Mouse (Mus musculus) intestine, embryonic 16.5 days (tissue): ENCODE data around the gene Itpripl2. TPM values are rescaled to one million over a fixed set of nuclear protein-coding genes. Genes with fewer than 3 reads are reported as not detected.
A peak's percentile ranks its signal among the peaks of the same experiment; 100 is the strongest.

ENCODE experiments used
- ATAC-seq: fragments of 200-750 bp; cut with Nextera tagmentation; 2 replicates; pipeline ENCODE4 v1.8.0; 2017; ENCODE audit warnings: moderate TSS enrichment, moderate library complexity
- H3K27ac ChIP-seq: fragments of 300-500 bp; sonication (generic); 2 replicates; pipeline ENCODE4 v1.5.1; 2014; ENCODE audit warnings: mild to moderate bottlenecking, low read length
- H3K27me3 ChIP-seq: fragments of 300-500 bp; sonication (generic); replicated peaks from 2 replicates; pipeline ENCODE4 v1.6.1; 2014; ENCODE audit warnings: low read length, control low read depth, mixed read lengths; ENCODE audit not compliant: control insufficient read depth, insufficient read depth
- H3K36me3 ChIP-seq: fragments of 300-500 bp; sonication (generic); 2 replicates; pipeline ENCODE4 v1.6.1; 2014; ENCODE audit warnings: low read length, control low read depth; ENCODE audit not compliant: control insufficient read depth, insufficient read depth
- H3K4me1 ChIP-seq: fragments of 300-500 bp; sonication (generic); 2 replicates; pipeline ENCODE4 v1.6.1; 2014; ENCODE audit warnings: low read length, control low read depth, mixed read lengths; ENCODE audit not compliant: control insufficient read depth, insufficient read depth
- H3K4me2 ChIP-seq: fragments of 300-500 bp; sonication (generic); 2 replicates; pipeline ENCODE4 v1.6.1; 2014; ENCODE audit warnings: low read depth, low read length, control low read depth
- H3K4me3 ChIP-seq: fragments of 300-500 bp; sonication (generic); 2 replicates; pipeline ENCODE4 v1.5.1; 2014; ENCODE audit warnings: mild to moderate bottlenecking, low read length
- H3K9ac ChIP-seq: fragments of 300-500 bp; sonication (generic); 2 replicates; pipeline ENCODE4 v1.6.1; 2014; ENCODE audit warnings: low read depth, low read length
- H3K9me3 ChIP-seq: fragments of 300-500 bp; sonication (generic); 2 replicates; pipeline ENCODE4 v1.6.1; 2016; ENCODE audit warnings: low read length, control low read depth; ENCODE audit not compliant: control insufficient read depth
- WGBS: fragments of 180-500 bp; shearing (Covaris S2); extraction: QIAGEN DNeasy Blood & Tissue Kit; methylation state at CpG from one replicate; pipeline ENCODE4 v1.1.7; 2014; 5-methylcytosine and 5-hydroxymethylcytosine counted together
- polyA plus RNA-seq: library from polyadenylated mRNA; unstranded; fragments of >200 nt; fragmentation: Nextera tagmentation; extraction: Ambion mirVana; gene quantifications from 2 replicates; pipeline ENCODE4 v1.2.1, GENCODE M21; 2015

Itpripl2 gene
- polyA plus RNA-seq, 1 experiment from 2014 or later: 4.1 TPM

DNA sequence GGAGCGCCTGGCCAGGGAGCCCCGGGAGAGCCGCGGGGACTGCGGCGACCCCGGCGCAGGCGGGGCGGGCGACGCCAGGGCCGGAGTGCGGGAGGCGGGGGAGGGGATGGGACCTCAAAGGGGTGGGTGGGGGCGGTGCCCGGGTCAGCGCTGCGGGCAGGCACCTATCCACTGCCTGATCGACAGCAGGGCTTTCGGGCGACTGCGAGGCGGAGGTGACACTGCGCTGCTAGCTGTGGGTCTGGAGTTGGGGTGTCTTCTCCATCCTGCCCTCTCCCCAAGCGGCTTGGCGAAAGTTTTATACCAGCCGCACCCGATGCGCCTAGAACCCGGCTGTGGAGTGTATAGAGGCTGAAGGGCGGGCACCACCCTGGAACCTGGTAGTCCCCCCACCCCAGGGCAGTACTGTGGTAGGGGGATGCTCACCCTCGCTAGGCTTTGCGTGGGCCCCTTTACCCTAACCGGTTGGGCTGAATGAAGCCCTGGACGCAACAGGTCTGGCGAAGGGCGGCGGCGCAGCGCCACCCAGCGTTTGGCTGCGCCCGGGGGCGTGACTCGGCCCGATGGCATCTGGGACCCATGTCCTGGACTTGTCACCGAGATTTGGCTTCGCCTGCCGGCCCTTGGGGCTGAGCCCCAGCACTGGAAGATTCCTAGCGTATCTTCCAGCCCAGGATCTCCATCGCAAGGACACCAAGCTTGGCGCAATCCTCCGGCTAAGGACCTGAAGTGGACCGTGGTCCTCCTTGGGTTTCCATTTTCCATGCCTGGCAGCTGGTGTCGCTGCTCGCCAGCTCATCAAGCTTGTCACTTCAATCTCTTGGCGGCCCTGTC lies 43.4 kb downstream of the Itpripl2 start, which contains the start of gene Syt17:
Gene Syt17, minus strand, starts transcription at position 89 of the 834 bp plus-strand sequence.
- H3K9ac ChIP-seq: peak within 1 kb of the TSS; percentile 68
- no peaks in the 10 kb centered on the region for H3K9me3 ChIP-seq
- no peaks in the 10 kb centered on the region for H3K36me3 ChIP-seq
- H3K4me3 ChIP-seq: peak within 1 kb of the TSS; percentile 70
- H3K4me1 ChIP-seq: 0 out of 2 replicates have a peak, but pooled peaks cover 8% of the 10 kb centered on the region
- no peak within 1 kb of the TSS for H3K27ac ChIP-seq
- H3K27me3 ChIP-seq: no peaks in the 10 kb centered on the region; the same call in 1 of the 2 replicates
- under 1% methylated on average over 55 of the region's 58 CpGs for WGBS
- ATAC-seq: peak; percentile 75
- peak within 1 kb of the TSS; percentile 98 for H3K4me2 ChIP-seq

DNA sequence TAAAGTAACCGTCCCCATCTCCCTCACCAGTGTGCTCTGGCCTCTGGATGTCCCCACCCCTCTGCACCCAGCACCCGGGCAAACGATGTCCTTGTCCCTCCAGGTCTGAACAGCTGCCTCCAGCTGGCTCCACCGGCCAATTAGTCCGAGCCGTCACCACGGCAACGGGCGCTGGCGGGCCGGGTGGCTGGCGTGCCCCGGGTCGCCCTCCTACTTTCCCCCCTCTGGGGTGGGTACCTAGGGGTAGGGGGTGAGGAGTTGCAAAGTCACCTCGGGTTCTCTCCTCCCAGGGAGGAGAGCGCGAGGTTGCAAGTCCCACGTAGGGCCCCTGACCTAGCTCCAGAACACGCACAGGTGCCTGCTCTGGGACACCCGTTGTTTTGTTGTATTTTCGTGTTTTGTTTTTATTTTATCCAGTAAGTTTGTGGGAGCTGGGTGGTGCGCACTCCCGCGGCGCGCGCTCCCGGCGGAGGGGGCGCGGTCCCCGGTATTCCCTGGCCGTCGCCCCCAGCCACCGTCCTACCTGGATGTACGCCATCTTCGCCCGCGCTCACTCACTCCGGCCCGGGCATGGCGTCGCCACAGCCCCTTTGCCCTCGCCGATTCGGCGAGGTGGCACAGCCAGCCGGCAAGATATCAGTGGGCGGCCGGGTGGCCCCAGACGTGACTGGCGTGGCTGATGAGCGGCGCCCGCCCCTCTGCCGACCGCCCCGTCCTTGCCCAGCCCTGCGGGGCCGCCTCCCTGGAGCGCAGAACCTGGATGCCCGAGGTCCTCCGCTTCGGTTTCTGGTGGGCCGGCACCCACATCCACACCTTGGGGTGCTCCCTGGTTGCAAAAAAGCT lies 44.3 kb downstream of the Itpripl2 start:
- ATAC-seq: peak; percentile 52
- Histone ChIP-seq H3K36me3 (no peaks in the 10 kb centered on the region), H3K27ac (no peak overlapping the region), H3K9me3 (no peaks in the 10 kb centered on the region), H3K4me1 (0 out of 2 replicates have a peak, but pooled peaks cover 8% of the 10 kb centered on the region), H3K4me2 (peak overlapping the region; percentile 98), H3K27me3 (no peaks in the 10 kb centered on the region; the same call in 1 of the 2 replicates), H3K4me3 (peak overlapping the region; percentile 70), H3K9ac (peak overlapping the region; percentile 68)
- WGBS: under 1% methylated on average over 65 of the region's 65 CpGs

DNA sequence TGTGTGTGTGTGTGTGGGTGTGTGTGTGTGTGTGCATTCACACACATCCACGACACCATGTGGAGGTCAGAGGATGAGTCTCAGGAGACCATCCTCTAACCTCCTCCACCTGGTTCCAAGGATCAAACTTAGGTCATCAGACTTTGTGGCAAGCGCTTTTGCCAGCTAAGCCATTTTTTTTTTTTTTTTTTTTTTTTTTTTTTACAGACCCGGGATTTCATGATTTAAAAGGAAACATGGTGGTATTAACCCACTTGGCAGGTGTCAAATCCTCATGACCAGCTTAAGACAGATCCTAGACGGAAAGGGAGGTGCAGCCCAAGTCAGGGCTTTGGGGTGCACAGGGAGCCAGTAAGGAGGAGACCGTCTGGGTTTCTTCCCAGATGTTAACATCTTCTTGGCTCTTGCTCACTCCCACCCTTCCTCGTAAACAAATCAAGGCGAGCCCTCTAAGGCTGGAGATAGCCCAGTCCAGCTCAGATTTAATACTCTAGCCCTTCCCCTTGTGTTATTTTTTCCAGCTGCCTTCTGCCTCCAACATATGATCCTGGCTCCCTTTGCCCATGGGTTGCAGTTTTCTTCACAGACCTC lies 47.8 kb downstream of the Itpripl2 start:
- Histone ChIP-seq H3K9me3 (no peaks in the 10 kb centered on the region), H3K4me2 (no peak overlapping the region), H3K27ac (no peak overlapping the region), H3K4me3 (no peak overlapping the region), H3K36me3 (no peaks in the 10 kb centered on the region), H3K4me1 (0 out of 2 replicates have a peak, but pooled peaks cover 8% of the 10 kb centered on the region), H3K9ac (no peak overlapping the region), H3K27me3 (no peaks in the 10 kb centered on the region; the same call in 1 of the 2 replicates)
- no peak for ATAC-seq
- WGBS: 56% methylated on average over 7 of the region's 7 CpGs

DNA sequence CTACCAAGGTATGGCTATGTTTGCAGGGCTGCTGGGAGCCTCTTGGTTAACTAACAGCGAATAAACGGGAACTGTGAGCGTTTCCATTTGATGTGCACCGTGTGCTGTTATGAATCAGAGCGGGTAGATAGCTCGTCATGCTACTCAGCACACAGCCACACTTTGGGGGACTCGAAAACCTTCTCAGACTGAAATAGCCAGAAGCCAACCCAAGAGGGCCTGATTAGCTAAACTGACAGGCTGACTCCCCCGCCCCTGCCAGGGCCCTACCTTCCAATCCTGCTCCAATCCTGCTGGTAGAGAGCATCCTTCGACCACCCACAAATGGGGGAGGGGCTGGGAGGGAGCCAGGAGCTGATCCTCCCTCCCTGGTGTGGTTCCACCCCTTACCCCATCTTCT lies 48.4 kb downstream of the Itpripl2 start:
- no peaks in the 10 kb centered on the region; the same call in 1 of the 2 replicates for H3K27me3 ChIP-seq
- H3K9ac ChIP-seq: no peak overlapping the region
- 0 out of 2 replicates have a peak, but pooled peaks cover 5% of the 10 kb centered on the region for H3K4me1 ChIP-seq
- no peaks in the 10 kb centered on the region for H3K36me3 ChIP-seq
- no peak overlapping the region for H3K4me2 ChIP-seq
- H3K9me3 ChIP-seq: no peaks in the 10 kb centered on the region
- ATAC-seq: no peak
- H3K4me3 ChIP-seq: no peak overlapping the region
- H3K27ac ChIP-seq: no peak overlapping the region
- WGBS: 10% methylated on average over 9 of the region's 9 CpGs

DNA sequence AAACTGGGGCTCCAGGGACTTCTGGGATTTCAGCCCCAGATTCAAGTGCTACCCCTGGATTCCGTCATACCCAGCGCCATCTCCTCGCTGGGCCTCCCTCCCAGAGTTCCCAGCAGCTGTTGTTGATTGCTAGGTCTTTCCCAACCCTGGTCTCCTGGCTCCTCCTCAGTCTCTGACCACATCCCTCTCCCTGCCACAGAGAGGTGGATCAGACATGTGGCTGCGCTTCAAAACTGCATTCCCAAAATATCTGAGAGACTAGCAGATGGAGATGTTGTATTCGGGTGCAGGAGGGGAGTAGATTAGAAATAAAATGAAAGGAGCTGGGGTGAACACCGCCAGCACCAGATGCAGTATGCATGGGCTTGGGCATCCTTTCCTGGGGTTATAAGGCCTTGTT lies 50.2 kb downstream of the Itpripl2 start:
- Histone ChIP-seq H3K27me3 (no peaks in the 10 kb centered on the region; the same call in 1 of the 2 replicates), H3K9ac (no peak overlapping the region), H3K4me1 (no peaks in the 10 kb centered on the region), H3K4me3 (no peak overlapping the region), H3K36me3 (no peaks in the 10 kb centered on the region), H3K4me2 (no peak overlapping the region), H3K9me3 (no peaks in the 10 kb centered on the region), H3K27ac (no peak overlapping the region)
- no peak for ATAC-seq
- 70% methylated on average over 6 of the region's 6 CpGs for WGBS

DNA sequence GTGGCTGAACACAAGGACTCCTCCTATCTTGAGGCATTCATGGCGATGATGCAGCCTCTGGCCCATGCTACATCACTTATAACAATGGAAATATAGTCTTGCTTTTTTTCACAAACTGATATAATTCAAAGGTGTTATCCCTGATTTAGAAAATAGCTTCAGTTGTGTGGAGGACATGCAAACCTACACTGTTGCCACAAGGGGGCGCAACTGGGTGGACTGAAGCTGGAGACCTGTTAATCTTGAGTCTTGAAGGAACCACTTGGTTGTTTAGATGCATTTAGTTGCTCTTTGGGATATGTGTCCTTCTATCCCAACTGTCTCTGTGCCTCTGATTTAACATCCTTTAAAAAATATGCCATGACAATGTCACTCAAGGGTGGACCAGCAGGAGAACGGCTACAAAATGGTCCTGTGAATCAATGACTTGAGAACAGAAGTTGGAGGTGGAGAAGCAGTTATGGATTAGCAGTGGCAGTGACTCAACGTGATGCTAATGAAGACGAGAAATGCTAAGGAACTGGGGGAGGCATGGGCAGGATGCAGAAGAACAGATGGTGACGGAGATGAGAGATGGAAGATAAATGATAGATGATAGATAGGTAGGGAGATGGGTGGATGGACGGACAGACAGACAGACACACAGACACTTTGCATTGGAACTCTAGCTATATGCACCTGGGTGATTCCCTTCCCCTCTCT lies 54.5 kb downstream of the Itpripl2 start:
- H3K4me1 ChIP-seq: no peaks in the 10 kb centered on the region
- no peak for ATAC-seq

More for the DNA sequence above, 54.5 kb downstream of the Itpripl2 start:
- H3K4me2 ChIP-seq: no peak overlapping the region
- no peaks in the 10 kb centered on the region for H3K9me3 ChIP-seq
- H3K27ac ChIP-seq: no peak overlapping the region
- no peaks in the 10 kb centered on the region for H3K27me3 ChIP-seq
- H3K4me3 ChIP-seq: no peak overlapping the region
- WGBS: 62% methylated on average over 7 of the region's 7 CpGs
- no peaks in the 10 kb centered on the region for H3K36me3 ChIP-seq
- H3K9ac ChIP-seq: no peak overlapping the region

Other genes with a start within 250 kb of the Itpripl2 start
- gene Smg1, start 248.3 kb downstream of the Itpripl2 start, polyA plus RNA-seq: 10.1 and 10.8 TPM in 2 replicates
- gene Syt17, start 43.8 kb downstream of the Itpripl2 start, polyA plus RNA-seq: 4.6 and 5.1 TPM in 2 replicates
- 123 and 136 TPM in 2 replicates for gene Coq7, start 41.4 kb upstream of the Itpripl2 start, polyA plus RNA-seq
- 1.7 and 2.3 TPM in 2 replicates for gene Tmc7, start 92.8 kb upstream of the Itpripl2 start, polyA plus RNA-seq
- 17.1 and 22.7 TPM in 2 replicates for gene Tmc5, start 105.3 kb upstream of the Itpripl2 start, polyA plus RNA-seq
- gene Gde1, start 213.8 kb upstream of the Itpripl2 start, polyA plus RNA-seq: 130 and 134 TPM in 2 replicates
- gene Ccp110, start 220.6 kb upstream of the Itpripl2 start, polyA plus RNA-seq: 9.1 and 9.9 TPM in 2 replicates
- 85.8 and 95.4 TPM in 2 replicates for gene Vps35l, start 248.3 kb upstream of the Itpripl2 start, polyA plus RNA-seq